Mouse (Mus musculus): ENCODE results near the gene Olfr1173.

Olfr1173 gene

GRCm38 (mm10) chr2:88279775-88280174, at the start of gene Olfr1173:
TSS of gene Olfr1173 (minus strand) at chr2:88279875.
- DNase-seq (ENCODE audit: low spot score in 2 of 2) = no peak

DNA sequence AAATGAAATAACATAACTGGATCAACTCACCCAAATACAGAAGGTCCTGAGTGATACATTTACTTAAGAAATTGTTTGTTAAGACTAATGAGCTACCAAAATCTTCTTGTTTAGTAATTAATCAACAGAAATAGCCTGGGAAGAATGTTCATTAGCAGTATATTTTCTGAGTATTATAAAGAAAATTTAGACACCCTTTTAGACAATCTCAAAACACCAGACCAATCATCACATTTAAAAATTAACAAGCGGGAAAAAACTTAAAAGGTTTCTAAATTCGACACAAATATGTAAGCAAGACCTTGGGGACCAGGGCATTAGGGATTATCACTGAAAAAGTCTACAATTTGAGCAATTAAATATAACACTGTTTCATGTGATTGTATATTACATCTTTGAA, 47.4 kb upstream of the Olfr1173 start, which contains the start of gene Olfr1175-ps:
TSS of gene Olfr1175-ps (minus strand) at position 101 of the 400 bp plus-strand sequence.
- no peak for DNase-seq (ENCODE audit: low spot score in 2 of 2)

GRCm38 (mm10) chr2:88315035-88315434, 35.4 kb upstream of the Olfr1173 start, which contains the start of gene Olfr1174-ps:
TSS of gene Olfr1174-ps (minus strand) at chr2:88315135.
- DNase-seq (ENCODE audit: low spot score in 2 of 2) = no peak

GRCm38 (mm10) chr2:88228234-88228633, 51.4 kb downstream of the Olfr1173 start, which contains the start of gene Olfr1170:
TSS of gene Olfr1170 (minus strand) at chr2:88228334.
- DNase-seq (ENCODE audit: low spot score in 2 of 2) = no peak

Measured in natural killer cell, adult 2 months (primary cell).